Mouse (Mus musculus): ENCODE measurements around the gene Neurl2. TPM values are rescaled to one million over a fixed set of nuclear protein-coding genes. Genes with fewer than 3 reads are reported as not detected.

Neurl2 gene
- 3.3 and 3.9 TPM in 2 replicates for polyA plus RNA-seq (2015; fragmentation: Nextera tagmentation; extraction: Ambion mirVana)

GRCm38 (mm10) chr2:164833314-164833959 lies at the start of gene Neurl2:
Gene Neurl2 (minus strand): TSS chr2:164833456.

GRCm38 (mm10) chr2:164879228-164879567 lies 45.9 kb upstream of the Neurl2 start, which contains the start of gene Pcif1:
Gene Pcif1 (plus strand): TSS chr2:164879304.

GRCm38 (mm10) chr2:164857101-164857821 lies 24.0 kb upstream of the Neurl2 start, which contains the start of gene Pltp:
Gene Pltp (minus strand): TSS chr2:164857711.

GRCm38 (mm10) chr2:164832748-164833301 lies 431 bp downstream of the Neurl2 start, which contains the start of gene Ctsa:
Gene Ctsa (plus strand): TSS chr2:164832873.

GRCm38 (mm10) chr2:164828437-164828836 lies 4.8 kb downstream of the Neurl2 start, which contains the start of gene Spata25:
Gene Spata25 (minus strand): TSS chr2:164828537.

GRCm38 (mm10) chr2:164822636-164823165 lies 10.6 kb downstream of the Neurl2 start, which contains the start of gene Zswim1:
Gene Zswim1 (plus strand): TSS chr2:164822686.

GRCm38 (mm10) chr2:164804533-164805331 lies 28.5 kb downstream of the Neurl2 start, which contains the start of the genes Acot8 and Zswim3:
Gene Acot8 (minus strand): TSS chr2:164804882.
Gene Zswim3 (plus strand): TSS chr2:164805098.

GRCm38 (mm10) chr2:164785481-164786387 lies 47.5 kb downstream of the Neurl2 start, which contains the start of gene Snx21:
Gene Snx21 (plus strand): TSS chr2:164785823.

Other genes starting within 250 kb of the Neurl2 start
- 0.22 and 0.31 TPM in 2 replicates for gene Wfdc6a, start 248.0 kb downstream of the Neurl2 start, polyA plus RNA-seq (2015; fragmentation: Nextera tagmentation; extraction: Ambion mirVana)
- gene Eppin, start 239.9 kb downstream of the Neurl2 start, polyA plus RNA-seq (2015; fragmentation: Nextera tagmentation; extraction: Ambion mirVana), result not detected in 2 replicates
- gene Wfdc6b, start 219.9 kb downstream of the Neurl2 start, polyA plus RNA-seq (2015; fragmentation: Nextera tagmentation; extraction: Ambion mirVana), result not detected in 2 replicates
- not detected in 2 replicates for gene Wfdc8, start 219.8 kb downstream of the Neurl2 start, polyA plus RNA-seq (2015; fragmentation: Nextera tagmentation; extraction: Ambion mirVana)
- not detected in 2 replicates for gene Wfdc16, start 194.7 kb downstream of the Neurl2 start, polyA plus RNA-seq (2015; fragmentation: Nextera tagmentation; extraction: Ambion mirVana)
- gene Wfdc10, start 177.4 kb downstream of the Neurl2 start, polyA plus RNA-seq (2015; fragmentation: Nextera tagmentation; extraction: Ambion mirVana), result not detected in 2 replicates
- gene Wfdc9, start 176.9 kb downstream of the Neurl2 start, polyA plus RNA-seq (2015; fragmentation: Nextera tagmentation; extraction: Ambion mirVana), result not detected in 2 replicates
- not detected in 2 replicates for gene Wfdc11, start 159.4 kb downstream of the Neurl2 start, polyA plus RNA-seq (2015; fragmentation: Nextera tagmentation; extraction: Ambion mirVana)
- gene Wfdc13, start 148.3 kb downstream of the Neurl2 start, polyA plus RNA-seq (2015; fragmentation: Nextera tagmentation; extraction: Ambion mirVana), result not detected in 2 replicates
- not detected in 2 replicates for gene Spint4, start 135.0 kb downstream of the Neurl2 start, polyA plus RNA-seq (2015; fragmentation: Nextera tagmentation; extraction: Ambion mirVana)
- not detected in 2 replicates for gene Spint5, start 118.2 kb downstream of the Neurl2 start, polyA plus RNA-seq (2015; fragmentation: Nextera tagmentation; extraction: Ambion mirVana)
- 1.5 and 1.9 TPM in 2 replicates for gene Wfdc3, start 87.5 kb downstream of the Neurl2 start, polyA plus RNA-seq (2015; fragmentation: Nextera tagmentation; extraction: Ambion mirVana)
- gene Dnttip1, start 87.5 kb downstream of the Neurl2 start, polyA plus RNA-seq (2015; fragmentation: Nextera tagmentation; extraction: Ambion mirVana), result 57.5 and 59.2 TPM in 2 replicates
- 603 and 708 TPM in 2 replicates for gene Ube2c, start 63.6 kb downstream of the Neurl2 start, polyA plus RNA-seq (2015; fragmentation: Nextera tagmentation; extraction: Ambion mirVana)
- 0.84 and 1.7 TPM in 2 replicates for gene Tnnc2, start 53.5 kb downstream of the Neurl2 start, polyA plus RNA-seq (2015; fragmentation: Nextera tagmentation; extraction: Ambion mirVana)
- 7.1 and 8.2 TPM in 2 replicates for gene Snx21, start 47.6 kb downstream of the Neurl2 start, polyA plus RNA-seq (2015; fragmentation: Nextera tagmentation; extraction: Ambion mirVana)
- gene Acot8, start 28.6 kb downstream of the Neurl2 start, polyA plus RNA-seq (2015; fragmentation: Nextera tagmentation; extraction: Ambion mirVana), result 18.3 and 21.1 TPM in 2 replicates
- 4.2 and 4.7 TPM in 2 replicates for gene Zswim3, start 28.4 kb downstream of the Neurl2 start, polyA plus RNA-seq (2015; fragmentation: Nextera tagmentation; extraction: Ambion mirVana)
- gene Zswim1, start 10.8 kb downstream of the Neurl2 start, polyA plus RNA-seq (2015; fragmentation: Nextera tagmentation; extraction: Ambion mirVana), result 4.9 and 5.9 TPM in 2 replicates
- not detected in 2 replicates for gene Spata25, start 4.9 kb downstream of the Neurl2 start, polyA plus RNA-seq (2015; fragmentation: Nextera tagmentation; extraction: Ambion mirVana)
- 71.3 and 90.5 TPM in 2 replicates for gene Ctsa, start 583 bp downstream of the Neurl2 start, polyA plus RNA-seq (2015; fragmentation: Nextera tagmentation; extraction: Ambion mirVana)
- gene Pltp, start 24.3 kb upstream of the Neurl2 start, polyA plus RNA-seq (2015; fragmentation: Nextera tagmentation; extraction: Ambion mirVana), result 8.5 and 12.7 TPM in 2 replicates
- gene Pcif1, start 45.8 kb upstream of the Neurl2 start, polyA plus RNA-seq (2015; fragmentation: Nextera tagmentation; extraction: Ambion mirVana), result 62.6 and 71.6 TPM in 2 replicates
- 4.5 and 5.3 TPM in 2 replicates for gene Zfp335, start 78.3 kb upstream of the Neurl2 start, polyA plus RNA-seq (2015; fragmentation: Nextera tagmentation; extraction: Ambion mirVana)
- gene Mmp9, start 107.3 kb upstream of the Neurl2 start, polyA plus RNA-seq (2015; fragmentation: Nextera tagmentation; extraction: Ambion mirVana), result 88.2 and 122 TPM in 2 replicates
- 0.45 and 0.57 TPM in 2 replicates for gene Slc12a5, start 127.3 kb upstream of the Neurl2 start, polyA plus RNA-seq (2015; fragmentation: Nextera tagmentation; extraction: Ambion mirVana)
- gene Ncoa5, start 201.4 kb upstream of the Neurl2 start, polyA plus RNA-seq (2015; fragmentation: Nextera tagmentation; extraction: Ambion mirVana), result 24.0 and 24.4 TPM in 2 replicates
- 3.7 and 5.8 TPM in 2 replicates for gene Cd40, start 222.2 kb upstream of the Neurl2 start, polyA plus RNA-seq (2015; fragmentation: Nextera tagmentation; extraction: Ambion mirVana)